Mouse (Mus musculus) hindbrain, embryonic 16.5 days (tissue): ENCODE measurements at regions not wholly inside any gene's neighbourhood (a gene's known extent, or its start where the extent isn't known, plus 50 kb on each side); places are given as distances from the start of the nearest gene placed in this dataset.

Experiments
- ATAC-seq: fragments of 200-750 bp; cut with Nextera tagmentation; 2 replicates; pipeline ENCODE4 v1.8.0; 2017; ENCODE audit warnings: moderate TSS enrichment, moderate library complexity
- H3K27ac ChIP-seq: fragments of 300-500 bp; sonication (generic); 2 replicates; pipeline ENCODE4 v1.5.1; 2014; ENCODE audit warnings: low read depth, mild to moderate bottlenecking, control low read depth, low read length, moderate library complexity
- H3K27me3 ChIP-seq: fragments of 300-500 bp; sonication (generic); replicated peaks from 2 replicates; pipeline ENCODE4 v1.6.1; 2014; ENCODE audit warnings: low read length; ENCODE audit not compliant: control insufficient read depth, insufficient read depth
- H3K36me3 ChIP-seq: fragments of 300-500 bp; sonication (generic); 2 replicates; pipeline ENCODE4 v1.6.1; 2014; ENCODE audit warnings: mild to moderate bottlenecking, low read length, moderate library complexity, mixed read lengths; ENCODE audit not compliant: control insufficient read depth, insufficient read depth
- H3K4me1 ChIP-seq: fragments of 300-500 bp; sonication (generic); 2 replicates; pipeline ENCODE4 v1.6.1; 2014; ENCODE audit warnings: low read depth, low read length; ENCODE audit not compliant: control insufficient read depth, insufficient read depth
- H3K4me2 ChIP-seq: fragments of 300-500 bp; sonication (generic); 2 replicates; pipeline ENCODE4 v1.6.1; 2014; ENCODE audit warnings: mild to moderate bottlenecking, low read length, control low read depth, moderate library complexity
- H3K4me3 ChIP-seq: fragments of 300-500 bp; sonication (generic); 2 replicates; pipeline ENCODE4 v1.5.1; 2014; ENCODE audit warnings: mild to moderate bottlenecking, low read length, control low read depth, moderate library complexity
- H3K9ac ChIP-seq: fragments of 300-500 bp; sonication (generic); 2 replicates; pipeline ENCODE4 v1.6.1; 2014; ENCODE audit warnings: low read depth, mild to moderate bottlenecking, control low read depth, low read length, moderate library complexity
- H3K9me3 ChIP-seq: fragments of 300-500 bp; sonication (generic); 2 replicates; pipeline ENCODE4 v1.6.1; 2014; ENCODE audit warnings: mild to moderate bottlenecking, low read length, moderate library complexity; ENCODE audit not compliant: control insufficient read depth
- WGBS: fragments of 180-500 bp; shearing (Covaris S2); extraction: QIAGEN DNeasy Blood & Tissue Kit; methylation state at CpG from one replicate; pipeline ENCODE4 v1.1.7; 2014; 5-methylcytosine and 5-hydroxymethylcytosine counted together

GRCm38 (mm10) chr12:57809961-57810360 lies 246.0 kb downstream of the Ttc6 start:
- Histone ChIP-seq H3K9me3 (no peaks in the 10 kb centered on the region), H3K9ac (no peak overlapping the region), H3K27me3 (no peaks in the 10 kb centered on the region), H3K36me3 (no peaks in the 10 kb centered on the region), H3K4me3 (no peak overlapping the region), H3K4me1 (no peaks in the 10 kb centered on the region), H3K4me2 (no peak overlapping the region), H3K27ac (no peak overlapping the region)
- WGBS, result 80% methylated on average over 2 of the region's 2 CpGs
- ATAC-seq, result peak; percentile 45; the same call in 1 of the 2 replicates

GRCm38 (mm10) chr12:57823809-57824208 lies 259.9 kb downstream of the Ttc6 start:
- WGBS, result 47% methylated on average over 6 of the region's 6 CpGs
- peak; percentile 52 for ATAC-seq

GRCm38 (mm10) chr12:57825754-57826153 lies 261.8 kb downstream of the Ttc6 start:
- Histone ChIP-seq H3K4me2 (no peak overlapping the region), H3K27ac (no peak overlapping the region), H3K9me3 (no peaks in the 10 kb centered on the region), H3K27me3 (no peaks in the 10 kb centered on the region), H3K36me3 (no peaks in the 10 kb centered on the region), H3K9ac (no peak overlapping the region), H3K4me1 (no peaks in the 10 kb centered on the region), H3K4me3 (no peak overlapping the region)
- WGBS, result 12% methylated on average over 3 of the region's 3 CpGs
- peak; percentile 45; the same call in 1 of the 2 replicates for ATAC-seq

More at GRCm38 (mm10) chr12:57823809-57824208, 259.9 kb downstream of the Ttc6 start:
- H3K27me3 ChIP-seq, result no peaks in the 10 kb centered on the region
- no peak overlapping the region for H3K4me2 ChIP-seq
- no peak overlapping the region for H3K9ac ChIP-seq
- no peak overlapping the region for H3K4me3 ChIP-seq
- no peaks in the 10 kb centered on the region for H3K36me3 ChIP-seq
- no peaks in the 10 kb centered on the region for H3K4me1 ChIP-seq
- no peak overlapping the region for H3K27ac ChIP-seq
- H3K9me3 ChIP-seq, result no peaks in the 10 kb centered on the region

- Histone ChIP-seq H3K27me3 (no peaks in the 10 kb centered on the region), H3K4me3 (no peak overlapping the region), H3K36me3 (no peaks in the 10 kb centered on the region), H3K27ac (no peak overlapping the region), H3K4me1 (no peaks in the 10 kb centered on the region), H3K4me2 (no peak overlapping the region), H3K9ac (no peak overlapping the region), H3K9me3 (no peaks in the 10 kb centered on the region)
- no peak for ATAC-seq
- WGBS, result 59% methylated on average over 4 of the region's 4 CpGs
Measured at GRCm38 (mm10) chr12:57842813-57843212, 278.9 kb downstream of the Ttc6 start.

GRCm38 (mm10) chr12:57871028-57871427 lies 307.1 kb downstream of the Ttc6 start:
- H3K9ac ChIP-seq, result no peak overlapping the region
- 94% methylated on average over 2 of the region's 2 CpGs for WGBS

GRCm38 (mm10) chr12:57890783-57891478 lies 320.6 kb upstream of the Sstr1 start:
- H3K9ac ChIP-seq, result no peak overlapping the region

More at GRCm38 (mm10) chr12:57871028-57871427, 307.1 kb downstream of the Ttc6 start:
- no peaks in the 10 kb centered on the region for H3K36me3 ChIP-seq
- no peak overlapping the region for H3K4me2 ChIP-seq
- H3K27me3 ChIP-seq, result no peaks in the 10 kb centered on the region
- H3K4me3 ChIP-seq, result no peak overlapping the region
- H3K4me1 ChIP-seq, result no peaks in the 10 kb centered on the region
- no peak for ATAC-seq
- no peak overlapping the region for H3K27ac ChIP-seq
- no peaks in the 10 kb centered on the region for H3K9me3 ChIP-seq

GRCm38 (mm10) chr12:57891556-57891955 lies 320.0 kb upstream of the Sstr1 start:
- no peaks in the 10 kb centered on the region for H3K9me3 ChIP-seq
- no peak for ATAC-seq
- H3K4me1 ChIP-seq, result no peaks in the 10 kb centered on the region
- no peak overlapping the region for H3K27ac ChIP-seq
- WGBS, result 96% methylated on average over 1 of the region's 1 CpGs
- H3K4me2 ChIP-seq, result no peak overlapping the region
- no peaks in the 10 kb centered on the region for H3K27me3 ChIP-seq
- no peak overlapping the region for H3K9ac ChIP-seq
- no peaks in the 10 kb centered on the region for H3K36me3 ChIP-seq
- no peak overlapping the region for H3K4me3 ChIP-seq

More at GRCm38 (mm10) chr12:57890783-57891478, 320.6 kb upstream of the Sstr1 start:
- no peaks in the 10 kb centered on the region for H3K4me1 ChIP-seq
- ATAC-seq, result no peak
- H3K9me3 ChIP-seq, result no peaks in the 10 kb centered on the region
- 90% methylated on average over 4 of the region's 4 CpGs for WGBS
- no peak overlapping the region for H3K4me3 ChIP-seq
- H3K27me3 ChIP-seq, result no peaks in the 10 kb centered on the region
- H3K36me3 ChIP-seq, result no peaks in the 10 kb centered on the region
- no peak overlapping the region for H3K27ac ChIP-seq
- no peak overlapping the region for H3K4me2 ChIP-seq

- H3K36me3 ChIP-seq, result no peaks in the 10 kb centered on the region
- no peak overlapping the region for H3K4me2 ChIP-seq
- no peak overlapping the region for H3K9ac ChIP-seq
- no peak for ATAC-seq
- WGBS, result 67% methylated on average over 3 of the region's 3 CpGs
- H3K4me1 ChIP-seq, result no peaks in the 10 kb centered on the region
- H3K4me3 ChIP-seq, result no peak overlapping the region
- no peaks in the 10 kb centered on the region for H3K9me3 ChIP-seq
- no peaks in the 10 kb centered on the region for H3K27me3 ChIP-seq
- no peak overlapping the region for H3K27ac ChIP-seq
Measured at GRCm38 (mm10) chr12:57897751-57898250, 313.8 kb upstream of the Sstr1 start.

- no peak for ATAC-seq
- Histone ChIP-seq H3K4me3 (no peak overlapping the region), H3K27ac (no peak overlapping the region), H3K4me2 (no peak overlapping the region), H3K4me1 (no peaks in the 10 kb centered on the region), H3K27me3 (no peaks in the 10 kb centered on the region), H3K9me3 (no peaks in the 10 kb centered on the region), H3K9ac (no peak overlapping the region), H3K36me3 (no peaks in the 10 kb centered on the region)
- 68% methylated on average over 1 of the region's 1 CpGs for WGBS
Measured at GRCm38 (mm10) chr12:57904658-57905057, 306.9 kb upstream of the Sstr1 start.
